Mouse (Mus musculus): Measurements from ENCODE around the gene Aga. TPM values are rescaled to one million over a fixed set of nuclear protein-coding genes. Genes with fewer than 3 reads are reported as not detected.
A peak's percentile ranks its signal among the peaks of the same experiment; 100 is the strongest.
"Not testable (repeated sequence)": the region's sequence is repeated elsewhere in the genome, so short reads cannot be mapped to it uniquely, and the experiment has no call there.

The Aga gene
- 10 to 100 TPM; 18.6 to 18.9 TPM for total RNA-seq (2021)
- long read RNA-seq, experiment 1, transcript Aga-201 (9 exons, 1,181 nt), result major isoform, 37 of 42 reads
- long read RNA-seq, experiment 1, partial matches to known transcripts, result 1 of 42 reads
- long read RNA-seq, experiment 1, other reads (novel, unspliced or antisense), result 4 of 42 reads
- long read RNA-seq, experiment 2, transcript Aga-201 (9 exons, 1,181 nt), result major isoform, 31 of 33 reads
- long read RNA-seq, experiment 2, partial matches to known transcripts, result 0 of 33 reads
- long read RNA-seq, experiment 2, other reads (novel, unspliced or antisense), result 2 of 33 reads

GRCm38 (mm10) chr8:53511551-53512127 lies at the start of gene Aga:
TSS of gene Aga (plus strand) at chr8:53511727.
- intact Hi-C loops (cut with DNase I), result no loop called here
- peak; percentile 91 for DNase-seq

DNA sequence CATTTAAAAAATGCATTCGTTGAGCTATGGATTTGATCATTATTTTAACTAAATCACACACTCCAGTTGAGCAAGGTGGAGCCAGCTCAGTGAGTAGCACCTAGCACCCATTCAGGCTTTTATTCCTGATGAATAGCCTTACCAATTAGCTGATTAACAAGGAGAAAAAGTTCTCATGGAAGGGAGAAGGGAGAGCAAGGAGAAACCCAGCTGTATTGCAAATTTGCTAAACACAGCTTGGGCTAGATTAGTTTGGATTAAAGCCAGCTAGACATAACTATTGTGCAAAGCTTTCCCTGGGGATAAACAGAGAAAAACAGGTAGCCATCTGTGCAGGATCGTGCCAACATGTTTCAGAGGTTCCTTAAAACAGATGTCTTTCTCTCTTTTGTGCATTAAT lies 22.5 kb upstream of the Aga start:
- no peak for DNase-seq
- intact Hi-C loops (cut with DNase I), result no loop called here

- no peak for DNase-seq
- intact Hi-C loops (cut with DNase I), result no loop called here
These were observed 15.3 kb upstream of the Aga start for GRCm38 (mm10) chr8:53496216-53496615.

- DNase-seq, result no peak
- intact Hi-C loops (cut with DNase I), result no loop called here
These were observed 14.6 kb upstream of the Aga start for GRCm38 (mm10) chr8:53496885-53497326.

GRCm38 (mm10) chr8:53538049-53538448 lies 26.5 kb downstream of the Aga start:
- intact Hi-C loops (cut with DNase I); DNase-seq: not testable (repeated sequence)

- no peak for DNase-seq
These were observed 28.1 kb downstream of the Aga start for GRCm38 (mm10) chr8:53539585-53539984.

DNA sequence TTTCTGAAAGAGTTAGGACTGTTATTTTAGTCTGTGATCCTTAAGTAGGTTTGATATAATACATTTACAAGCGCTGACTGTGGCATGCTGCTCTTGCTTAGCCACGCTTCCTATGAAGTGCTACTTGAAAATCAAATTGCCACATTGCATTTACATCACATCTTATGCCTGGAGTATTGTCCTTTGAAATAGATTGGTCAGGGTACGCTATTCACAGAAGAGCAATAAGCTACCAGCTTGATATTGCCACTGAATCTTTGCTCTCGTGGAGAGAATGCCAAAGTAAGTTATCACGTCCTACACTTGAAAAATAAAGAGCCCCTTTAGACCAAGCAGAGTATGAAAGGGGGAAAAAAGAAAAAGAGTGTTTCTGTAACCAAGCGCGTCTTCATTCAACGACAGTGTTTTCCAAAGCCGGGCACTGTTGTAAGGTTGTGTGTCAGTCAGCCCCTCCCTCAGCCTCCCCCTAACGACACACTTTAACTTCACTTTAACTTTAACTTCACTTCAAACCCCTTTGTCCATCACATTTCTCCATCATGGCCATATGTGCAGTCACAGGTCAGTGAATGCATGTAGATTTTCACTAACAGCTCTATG lies 51.0 kb downstream of the Aga start:
- intact Hi-C loops (cut with DNase I), result no loop called here
- no peak for DNase-seq

More at GRCm38 (mm10) chr8:53539585-53539984, 28.1 kb downstream of the Aga start:
- intact Hi-C loops (cut with DNase I), result no loop called here

DNA sequence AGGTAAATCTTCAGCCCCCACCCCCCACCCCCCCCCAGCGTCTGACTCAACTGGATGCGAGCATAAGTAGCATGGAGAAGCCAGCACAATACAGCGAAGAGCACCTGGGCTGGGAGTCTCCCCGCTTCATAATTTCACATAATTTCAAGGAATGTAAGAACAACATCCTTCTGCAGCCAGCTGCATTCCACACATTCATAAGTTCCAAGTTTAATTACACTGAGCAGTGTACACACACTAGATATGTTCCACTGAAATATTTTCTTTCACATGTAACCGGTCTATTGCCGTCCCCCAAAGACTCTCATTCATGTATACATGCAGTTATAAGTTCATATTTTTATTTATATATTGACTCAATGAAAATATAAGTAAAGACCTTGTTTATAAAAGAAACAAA lies 54.7 kb downstream of the Aga start:
- intact Hi-C loops (cut with DNase I), result no loop called here
- DNase-seq, result no peak

Other genes with a start within 250 kb of the Aga start
- gene Neil3, start 127.3 kb downstream of the Aga start, total RNA-seq (2021), result 1 to 10 TPM; 2.3 to 2.5 TPM